Mouse (Mus musculus): ENCODE data around the gene Ghsr.

The Ghsr gene

DNA sequence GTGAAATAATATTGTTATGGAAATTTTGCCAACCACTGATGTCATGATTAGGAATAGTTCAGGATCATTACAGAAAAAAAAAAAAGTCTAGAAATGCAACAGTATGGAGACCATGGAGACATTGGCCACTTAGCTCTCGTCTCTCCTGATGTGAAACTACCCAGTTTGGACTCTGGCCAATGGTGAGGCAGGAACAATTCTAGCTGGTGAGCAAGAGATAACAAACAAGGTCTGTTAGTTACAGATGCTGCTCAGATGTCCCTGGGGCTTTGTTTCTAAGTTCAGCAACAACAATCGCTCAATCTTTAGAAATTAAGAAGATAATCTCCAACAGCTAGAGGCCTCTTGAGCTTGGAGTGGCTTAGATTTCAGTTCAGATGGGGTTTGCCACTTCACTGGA lies 37.4 kb downstream of the Ghsr start:
- no peak for DNase-seq (ENCODE audit: low spot score in 2 of 2)

DNA sequence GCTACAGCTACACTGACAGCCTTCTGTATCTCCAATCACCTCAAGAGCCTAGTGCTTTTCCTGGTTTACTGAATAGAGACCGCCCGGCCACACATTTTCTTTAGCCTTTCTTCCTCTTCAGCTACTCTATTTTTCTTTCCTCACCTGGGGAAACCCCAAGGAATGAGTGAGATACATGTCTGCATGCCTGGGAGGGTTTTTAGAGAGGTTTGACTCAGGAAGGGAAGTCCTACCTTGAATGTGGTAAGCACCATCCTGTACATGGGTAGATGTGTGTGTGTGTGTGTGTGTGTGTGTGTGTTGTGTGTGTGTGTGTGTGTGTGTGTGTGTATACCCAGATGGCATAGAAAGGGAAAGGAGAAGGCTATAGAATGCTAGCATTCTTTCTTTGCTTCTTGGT lies 40.1 kb downstream of the Ghsr start:
- DNase-seq (ENCODE audit: low spot score in 2 of 2) = no peak

DNA sequence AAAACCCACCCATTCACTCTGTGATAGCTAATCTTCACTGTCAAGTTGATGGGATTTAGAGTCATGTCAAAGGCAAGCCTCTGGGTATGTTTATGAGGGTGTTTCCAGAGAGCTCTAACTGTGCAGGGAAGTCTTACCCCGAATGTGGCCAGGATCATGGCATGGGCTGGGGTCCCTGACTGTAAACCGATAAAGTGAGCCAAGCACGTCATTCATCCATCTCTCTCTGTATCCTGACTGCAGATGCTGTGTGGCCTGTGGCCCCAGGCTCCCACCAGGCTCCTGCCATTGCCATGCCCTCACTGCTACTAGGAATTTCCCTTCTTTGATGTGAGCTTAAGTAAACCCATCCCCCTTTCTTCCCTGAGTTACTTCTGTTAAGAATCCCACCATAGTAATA lies 42.4 kb downstream of the Ghsr start:
- no peak for DNase-seq (ENCODE audit: low spot score in 2 of 2)

DNA sequence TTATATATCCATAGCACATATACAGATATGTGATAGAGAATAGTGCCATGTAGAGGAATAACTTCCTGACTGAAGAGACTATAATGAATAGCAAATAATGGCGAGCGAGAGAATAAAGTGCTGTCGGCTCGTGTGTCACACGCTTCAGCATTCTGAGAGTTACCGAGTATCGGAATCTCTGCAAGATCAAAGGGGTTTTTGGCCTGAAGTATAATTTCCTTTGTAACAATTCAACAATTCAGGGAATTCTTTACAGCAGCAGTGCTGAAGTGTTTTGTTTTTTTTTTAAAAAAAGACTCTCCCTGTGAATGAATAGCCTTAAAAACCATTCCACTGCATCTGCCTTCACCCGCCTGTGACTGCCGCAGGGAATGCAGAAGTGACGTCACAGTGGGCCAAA lies 45.6 kb downstream of the Ghsr start:
- DNase-seq (ENCODE audit: low spot score in 2 of 2) = no peak

DNA sequence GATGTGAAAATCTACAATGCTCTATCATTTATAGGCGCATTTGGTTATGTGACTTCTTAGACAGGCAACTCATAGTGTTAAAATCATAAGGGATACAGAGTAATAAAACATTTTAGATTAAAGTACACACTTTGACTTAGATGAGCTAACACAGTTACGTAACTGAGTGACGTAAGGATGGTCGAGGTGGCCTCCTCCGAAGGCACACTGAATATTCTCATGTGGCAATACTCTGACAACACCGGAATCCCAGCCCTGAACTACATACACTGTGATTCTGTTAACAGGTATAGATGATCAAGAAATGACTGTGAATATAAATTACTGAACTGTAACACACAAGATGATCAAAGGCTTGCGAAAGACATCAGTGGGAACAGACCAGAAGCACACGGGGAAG lies 47.5 kb downstream of the Ghsr start:
- DNase-seq (ENCODE audit: low spot score in 2 of 2) = no peak

DNA sequence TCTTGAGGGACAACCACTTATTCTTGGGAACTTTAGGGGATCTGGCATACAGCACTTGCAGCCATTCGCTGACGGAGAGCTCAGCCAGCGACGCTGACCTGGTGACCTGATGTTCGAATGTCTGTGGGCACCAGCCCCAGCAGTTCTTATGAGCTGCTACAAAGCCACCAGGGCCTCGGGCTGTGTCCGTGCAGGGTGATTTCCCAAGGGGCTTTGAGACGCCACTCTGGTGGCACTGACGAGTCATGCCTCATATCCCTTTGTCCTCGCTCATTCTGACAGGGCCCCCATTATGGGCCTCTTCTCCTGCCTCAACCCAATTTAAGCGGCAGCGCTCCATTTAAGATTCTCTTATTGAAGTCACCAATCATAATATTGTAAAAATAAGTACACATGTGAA lies 50.8 kb downstream of the Ghsr start:
- no peak for DNase-seq (ENCODE audit: low spot score in 2 of 2)

DNA sequence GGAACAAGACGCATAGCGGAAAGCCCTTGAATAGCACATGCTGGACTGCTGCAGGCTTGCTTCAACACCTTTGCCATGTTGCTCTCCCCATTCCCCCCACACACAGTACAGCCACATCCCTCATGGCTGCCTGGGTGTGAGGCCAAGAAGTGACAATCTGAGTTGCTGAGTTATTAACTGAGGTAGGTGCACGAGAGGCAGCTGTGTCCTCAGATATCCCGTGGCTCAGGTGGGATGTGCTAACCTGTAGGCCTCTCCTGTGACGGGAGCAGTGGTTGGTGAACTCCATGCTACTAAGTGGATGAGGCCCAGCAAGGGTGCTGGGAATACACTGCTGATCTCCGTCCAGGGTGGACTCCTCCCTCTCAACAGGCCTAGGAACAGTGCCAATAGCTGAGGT lies 51.4 kb downstream of the Ghsr start:
- DNase-seq (ENCODE audit: low spot score in 2 of 2) = no peak

DNA sequence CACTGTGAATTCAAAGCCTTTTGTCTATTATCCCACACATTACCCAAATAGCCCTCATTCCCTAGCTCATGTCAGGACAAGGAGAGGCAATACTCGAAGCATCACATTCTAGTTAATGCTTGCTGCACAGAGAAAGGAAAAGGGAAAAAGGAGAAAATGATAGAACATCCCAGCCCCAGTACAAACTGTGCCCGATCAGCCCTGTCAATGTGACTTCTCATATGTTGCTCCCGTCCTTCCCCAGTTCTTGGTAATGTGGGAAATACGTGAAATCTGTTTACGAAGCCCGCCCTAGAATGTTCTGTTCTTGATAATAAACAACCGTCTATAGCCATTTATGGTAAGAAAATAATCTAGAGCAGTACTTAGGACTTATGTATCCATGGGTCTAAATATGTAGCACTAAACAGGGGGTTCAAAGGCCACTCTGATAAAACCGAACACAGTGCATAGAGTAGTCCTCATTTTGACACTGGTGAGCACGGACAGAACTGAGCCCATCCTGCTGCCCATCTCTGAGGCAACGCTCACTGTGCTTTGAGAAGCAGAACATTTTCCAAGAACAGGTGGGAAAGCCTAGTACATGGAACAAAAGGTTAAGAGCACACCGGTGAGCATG lies 53.0 kb downstream of the Ghsr start:
- no peak for DNase-seq (ENCODE audit: low spot score in 2 of 2)

DNA sequence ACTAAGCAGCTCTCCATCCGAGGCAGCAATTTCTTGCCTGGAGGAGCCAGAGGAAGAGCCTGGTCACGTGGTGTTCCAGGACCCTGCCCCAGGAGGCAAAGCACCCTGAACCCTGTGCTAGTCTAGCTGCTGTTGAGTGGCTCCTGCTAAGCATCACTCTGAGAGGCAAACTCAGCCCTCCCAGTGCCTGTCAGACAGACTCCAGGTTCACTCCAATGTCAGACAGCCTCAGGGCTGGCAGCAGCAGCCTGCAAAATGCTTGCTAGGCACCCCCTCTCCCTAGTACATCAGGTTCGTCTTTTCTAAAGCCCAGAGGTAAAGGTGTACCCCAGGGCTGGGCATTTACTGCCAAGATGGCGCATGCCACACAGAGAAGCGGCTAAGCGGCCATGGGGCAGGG lies 56.3 kb downstream of the Ghsr start:
- no peak for DNase-seq (ENCODE audit: low spot score in 2 of 2)

Data from urinary bladder, adult 18-20 months (tissue).